Mouse (Mus musculus) kidney, embryonic 14.5 days (tissue): ENCODE data around the gene Nt5c2. TPM values are rescaled to one million over a fixed set of nuclear protein-coding genes. Genes with fewer than 3 reads are reported as not detected.

Experiments
- ATAC-seq: fragments of 200-750 bp; cut with Nextera tagmentation; 2 replicates; pipeline ENCODE4 v1.8.0; 2017; ENCODE audit warnings: moderate number of reproducible peaks, mild to moderate bottlenecking, moderate TSS enrichment, moderate library complexity; ENCODE audit not compliant: low FRiP score, low TSS enrichment
- H3K27ac ChIP-seq: fragments of 300-500 bp; sonication (generic); 2 replicates; pipeline ENCODE4 v1.5.1; 2014; ENCODE audit warnings: low read depth, mild to moderate bottlenecking, low read length, moderate library complexity, mixed read lengths
- H3K27me3 ChIP-seq: fragments of 300-500 bp; sonication (generic); 2 replicates; pipeline ENCODE4 v1.6.1; 2014; ENCODE audit warnings: mild to moderate bottlenecking, low read length; ENCODE audit not compliant: control insufficient read depth, insufficient read depth
- H3K36me3 ChIP-seq: fragments of 300-500 bp; sonication (generic); 2 replicates; pipeline ENCODE4 v1.6.1; 2014; ENCODE audit warnings: low read length, mixed read lengths; ENCODE audit not compliant: control insufficient read depth, insufficient read depth
- H3K4me1 ChIP-seq: fragments of 300-500 bp; sonication (generic); 2 replicates; pipeline ENCODE4 v1.6.1; 2014; ENCODE audit warnings: low read length, mixed read lengths; ENCODE audit not compliant: control insufficient read depth, insufficient read depth
- H3K4me2 ChIP-seq: fragments of 300-500 bp; sonication (generic); replicated peaks from 2 replicates; pipeline ENCODE4 v1.6.1; 2014; ENCODE audit warnings: low read depth, mild to moderate bottlenecking, low read length
- H3K4me3 ChIP-seq: fragments of 300-500 bp; sonication (generic); 2 replicates; pipeline ENCODE4 v1.5.1; 2014; ENCODE audit warnings: mild to moderate bottlenecking, low read length
- H3K9ac ChIP-seq: fragments of 300-500 bp; sonication (generic); 2 replicates; pipeline ENCODE4 v1.6.1; 2014; ENCODE audit warnings: low read depth, mild to moderate bottlenecking, low read length, moderate library complexity
- H3K9me3 ChIP-seq: fragments of 300-500 bp; sonication (generic); 2 replicates; pipeline ENCODE4 v1.6.1; 2016; ENCODE audit warnings: low read length; ENCODE audit not compliant: control insufficient read depth
- WGBS: fragments of 180-500 bp; shearing (Covaris S2); extraction: QIAGEN DNeasy Blood & Tissue Kit; methylation state at CpG from one replicate; pipeline ENCODE4 v1.1.7; 2014; 5-methylcytosine and 5-hydroxymethylcytosine counted together
- polyA plus RNA-seq: library from polyadenylated mRNA; unstranded; fragments of >200 nt; fragmentation: Nextera tagmentation; extraction: Ambion mirVana; gene quantifications from 2 replicates; pipeline ENCODE4 v1.2.1, GENCODE M21; 2014

The Nt5c2 gene
- polyA plus RNA-seq, 1 experiment from 2014 or later, result 80.2 TPM

GRCm38 (mm10) chr19:46944341-46944740, 70.6 kb downstream of the Nt5c2 start:
- Histone ChIP-seq H3K36me3 (peaks cover 11% of the 10 kb centered on the region), H3K4me2 (no peak overlapping the region), H3K9me3 (no peaks in the 10 kb centered on the region), H3K4me1 (no peaks in the 10 kb centered on the region), H3K9ac (no peak overlapping the region), H3K27ac (no peak overlapping the region), H3K4me3 (no peak overlapping the region), H3K27me3 (no peaks in the 10 kb centered on the region)
- WGBS, result 90% methylated on average over 6 of the region's 6 CpGs
- no peak for ATAC-seq

GRCm38 (mm10) chr19:46937173-46937572, 77.8 kb downstream of the Nt5c2 start:
- no peak overlapping the region for H3K9ac ChIP-seq
- peak overlapping the region; percentile 55; the same call in 1 of the 2 replicates for H3K27ac ChIP-seq
- H3K9me3 ChIP-seq, result no peaks in the 10 kb centered on the region

GRCm38 (mm10) chr19:46934025-46934424, 80.9 kb downstream of the Nt5c2 start:
- 93% methylated on average over 4 of the region's 4 CpGs for WGBS
- no peak for ATAC-seq
- Histone ChIP-seq H3K4me2 (no peak overlapping the region), H3K27ac (no peak overlapping the region), H3K9me3 (no peaks in the 10 kb centered on the region), H3K36me3 (no peaks in the 10 kb centered on the region), H3K27me3 (no peaks in the 10 kb centered on the region), H3K9ac (no peak overlapping the region), H3K4me1 (0 out of 2 replicates have a peak, but pooled peaks cover 5% of the 10 kb centered on the region), H3K4me3 (no peak overlapping the region)

More at GRCm38 (mm10) chr19:46937173-46937572, 77.8 kb downstream of the Nt5c2 start:
- Histone ChIP-seq H3K36me3 (0 out of 2 replicates have a peak, but pooled peaks cover 3% of the 10 kb centered on the region), H3K27me3 (no peaks in the 10 kb centered on the region), H3K4me1 (0 out of 2 replicates have a peak, but pooled peaks cover 5% of the 10 kb centered on the region), H3K4me2 (no peak overlapping the region), H3K4me3 (no peak overlapping the region)
- 51% methylated on average over 6 of the region's 6 CpGs for WGBS
- ATAC-seq, result no peak

GRCm38 (mm10) chr19:46932608-46933007, 82.3 kb downstream of the Nt5c2 start:
- WGBS, result 69% methylated on average over 5 of the region's 5 CpGs
- no peak overlapping the region for H3K4me3 ChIP-seq
- no peaks in the 10 kb centered on the region for H3K9me3 ChIP-seq
- no peak overlapping the region for H3K27ac ChIP-seq
- H3K36me3 ChIP-seq, result no peaks in the 10 kb centered on the region
- no peak overlapping the region for H3K4me2 ChIP-seq
- ATAC-seq, result no peak
- no peak overlapping the region for H3K9ac ChIP-seq
- no peaks in the 10 kb centered on the region for H3K27me3 ChIP-seq
- H3K4me1 ChIP-seq, result 0 out of 2 replicates have a peak, but pooled peaks cover 5% of the 10 kb centered on the region

GRCm38 (mm10) chr19:46930026-46930425, 84.9 kb downstream of the Nt5c2 start:
- Histone ChIP-seq H3K27ac (no peak overlapping the region), H3K27me3 (no peaks in the 10 kb centered on the region), H3K9ac (no peak overlapping the region), H3K4me2 (no peak overlapping the region), H3K4me1 (peaks cover 4% of the 10 kb centered on the region; the same call in 1 of the 2 replicates), H3K4me3 (no peak overlapping the region), H3K36me3 (no peaks in the 10 kb centered on the region), H3K9me3 (no peaks in the 10 kb centered on the region)
- 33% methylated on average over 5 of the region's 5 CpGs for WGBS
- no peak for ATAC-seq

GRCm38 (mm10) chr19:46929044-46929587, 85.8 kb downstream of the Nt5c2 start:
- no peak overlapping the region for H3K27ac ChIP-seq
- no peaks in the 10 kb centered on the region for H3K36me3 ChIP-seq
- H3K27me3 ChIP-seq, result no peaks in the 10 kb centered on the region
- 0 out of 2 replicates have a peak, but pooled peaks have one; percentile 57 for ATAC-seq
- peaks cover 4% of the 10 kb centered on the region; the same call in 1 of the 2 replicates for H3K4me1 ChIP-seq
- 25% methylated on average over 6 of the region's 6 CpGs for WGBS
- no peaks in the 10 kb centered on the region for H3K9me3 ChIP-seq
- H3K4me3 ChIP-seq, result no peak overlapping the region
- no peak overlapping the region for H3K4me2 ChIP-seq
- H3K9ac ChIP-seq, result no peak overlapping the region

GRCm38 (mm10) chr19:46928136-46928535, 86.8 kb downstream of the Nt5c2 start:
- no peak for ATAC-seq
- Histone ChIP-seq H3K4me1 (peaks cover 4% of the 10 kb centered on the region; the same call in 1 of the 2 replicates), H3K9ac (no peak overlapping the region), H3K27me3 (no peaks in the 10 kb centered on the region), H3K4me2 (no peak overlapping the region), H3K36me3 (no peaks in the 10 kb centered on the region), H3K4me3 (no peak overlapping the region), H3K9me3 (no peaks in the 10 kb centered on the region), H3K27ac (no peak overlapping the region)
- 56% methylated on average over 4 of the region's 4 CpGs for WGBS

GRCm38 (mm10) chr19:46926951-46927350, 88.0 kb downstream of the Nt5c2 start:
- Histone ChIP-seq H3K36me3 (no peaks in the 10 kb centered on the region), H3K4me2 (no peak overlapping the region; the same call in 1 of the 2 replicates), H3K9me3 (no peaks in the 10 kb centered on the region), H3K4me1 (peaks cover 4% of the 10 kb centered on the region; the same call in 1 of the 2 replicates), H3K4me3 (no peak overlapping the region), H3K27me3 (no peaks in the 10 kb centered on the region), H3K27ac (no peak overlapping the region), H3K9ac (no peak overlapping the region)
- 35% methylated on average over 5 of the region's 5 CpGs for WGBS
- no peak for ATAC-seq

- peak; percentile 52; the same call in 1 of the 2 replicates for ATAC-seq
- peaks cover 4% of the 10 kb centered on the region; the same call in 1 of the 2 replicates for H3K4me1 ChIP-seq
- H3K9ac ChIP-seq, result no peak overlapping the region
- no peak overlapping the region for H3K4me2 ChIP-seq
- H3K4me3 ChIP-seq, result no peak overlapping the region
- 56% methylated on average over 4 of the region's 4 CpGs for WGBS
- H3K9me3 ChIP-seq, result no peaks in the 10 kb centered on the region
- H3K27ac ChIP-seq, result no peak overlapping the region; the same call in 1 of the 2 replicates
- no peaks in the 10 kb centered on the region for H3K27me3 ChIP-seq
- no peaks in the 10 kb centered on the region for H3K36me3 ChIP-seq
These were observed 88.6 kb downstream of the Nt5c2 start for GRCm38 (mm10) chr19:46926357-46926756.
